In genomic region chr1:105700984-105701530, GRCm38 (mm10) we compare ENCODE assay signal across 22 mouse cellular contexts. TPM values are rescaled to one million over a fixed set of nuclear protein-coding genes. Genes with fewer than 3 reads are reported as not detected.
A peak's percentile ranks its signal among the peaks of the same experiment; 100 is the strongest.
DNase-seq lines count a peak whose midpoint lies in the region; ATAC-seq and TF ChIP-seq lines count a peak whose summit lies in the region.
"Had no signal": no experiment of that assay in that cellular context is flagged by ENCODE, and none has a peak within 500 bp of the region (broad histone marks: within the 10 kb centered on the region; RNA-seq: fewer than 3 reads in every experiment).

No protein-coding gene starts in this region.

- TF ChIP-seq RAD21 in CH12.LX (IDR thresholded peaks at IDR 0.05; ENCODE audit: low read depth, low read length) (no peak), MEL (IDR thresholded peaks at IDR 0.05; ENCODE audit: low read depth, low read length) (no peak)

- H3K4me2 ChIP-seq in CH12.LX (ENCODE audit: insufficient read depth, low read depth, poor library complexity, severe bottlenecking), result no peak overlapping the region

- H3K9me3 ChIP-seq in CH12.LX (replicated peaks; ENCODE audit: low read length) (no peaks in the 10 kb centered on the region), MEL (replicated peaks; ENCODE audit: insufficient read depth, low read length) (no peaks in the 10 kb centered on the region)
- H3K9me3 ChIP-seq: G1E had no signal

- H3K27ac ChIP-seq in CH12.LX (ENCODE audit: insufficient read depth, low read depth), result no peak overlapping the region
- H3K27ac ChIP-seq in MEL (ENCODE audit: control insufficient read depth, low read depth, low read length), result no peak overlapping the region

- TF ChIP-seq CTCF in CH12.LX (conservative IDR thresholded peaks at IDR 0.05 in 1 of 2, IDR thresholded peaks at IDR 0.05 in 1 of 2; ENCODE audit: low read depth in 2 of 2, low read length in 2 of 2) (no peak), MEL (IDR thresholded peaks at IDR 0.05 in 2 of 3, conservative IDR thresholded peaks at IDR 0.05 in 1 of 3; ENCODE audit: control insufficient read depth in 1 of 3, insufficient read depth in 1 of 3, low read depth in 2 of 3, low read length in 3 of 3, poor library complexity in 1 of 3, severe bottlenecking in 1 of 3) (no peak)

- in situ Hi-C loops in CH12.LX (cut with MboI; ENCODE audit: low pct_ligation_motif_present, low pct_unique_long_range_greater_than_20kb, low sequenced_read_pairs), result no loop called here

- no peak for TF ChIP-seq EP300 in CH12.LX (IDR thresholded peaks at IDR 0.05; ENCODE audit: low read length)
- TF ChIP-seq EP300 in MEL (IDR thresholded peaks at IDR 0.05; ENCODE audit: low read depth in 1 of 2, low read length in 2 of 2), result no peak

- H3K4me3 ChIP-seq in CH12.LX (replicated peaks in 1 of 3; ENCODE audit: low read depth in 2 of 3, low read length in 2 of 3, poor library complexity in 1 of 3) (no peak overlapping the region), MEL (ENCODE audit: control insufficient read depth in 1 of 2, insufficient read depth in 1 of 2, low read depth in 2 of 2, low read length in 2 of 2) (no peak overlapping the region)

- H3K36me3 ChIP-seq in CH12.LX (replicated peaks in 1 of 2; ENCODE audit: control insufficient read depth in 1 of 2, insufficient read depth in 1 of 2, low read length in 1 of 2), result peaks cover 5 to 18% of the 10 kb centered on the region in 2 experiments
- peaks cover 0 to 35% of the 10 kb centered on the region in 2 experiments; a peak in 2 of 4 replicates for H3K36me3 ChIP-seq in MEL (ENCODE audit: control insufficient read depth in 1 of 2, insufficient read depth in 2 of 2, low read length in 2 of 2)

- H3K79me2 ChIP-seq in CH12.LX (replicated peaks; ENCODE audit: control insufficient read depth, extremely low read depth, insufficient read depth, poor library complexity, severe bottlenecking) (no peaks in the 10 kb centered on the region), MEL (ENCODE audit: control insufficient read depth, insufficient read depth, low read length, poor library complexity) (no peaks in the 10 kb centered on the region)

- dilution Hi-C loops in CH12.LX (cut with MboI; ENCODE audit: extremely low pct_ligation_motif_present, extremely low pct_unique_long_range_greater_than_20kb, low sequenced_read_pairs), result no loop called here

- H3K9ac ChIP-seq in CH12.LX (ENCODE audit: insufficient read depth, low read depth) (no peak overlapping the region), MEL (ENCODE audit: control insufficient read depth, low read depth, low read length, poor library complexity, severe bottlenecking) (no peak overlapping the region)

- no peak for ATAC-seq in erythroid progenitor cell, adult 5-6 weeks (replicated peaks; ENCODE audit: low FRiP score, poor library complexity, severe bottlenecking)
- ATAC-seq: activated CD4-positive, CD25-positive, alpha-beta regulatory T cell, adult 4 months; CD4-positive, CD25-positive, alpha-beta regulatory T cell, adult 4 months; Patski had no signal

- TF ChIP-seq POLR2A in CH12.LX (IDR thresholded peaks at IDR 0.05; ENCODE audit: low read depth, low read length), result no peak
- TF ChIP-seq POLR2A in MEL (IDR thresholded peaks at IDR 0.05; ENCODE audit: control insufficient read depth in 1 of 2, insufficient read depth in 1 of 2, low read depth in 1 of 2, low read length in 2 of 2, poor library complexity in 1 of 2), result no peak

- DNase-seq in CH12.LX (ENCODE audit: extremely low read depth) (peak; percentile 40), MEL (ENCODE audit: low read depth, low spot score) (no peak)
- peak; percentile 14 for DNase-seq in induced T-regulatory cell, adult 2 months (ENCODE audit: low read depth)
- DNase-seq in urinary bladder, postnatal 25 days (ENCODE audit: low spot score), result no peak
- DNase-seq in urinary bladder, postnatal 14 days (ENCODE audit: low spot score), result no peak
- DNase-seq: adrenal gland, adult 2 months; adrenal gland, adult 8-10 months; adrenal gland, postnatal 10 days; adrenal gland, postnatal 14 days; adrenal gland, postnatal 25 days; adrenal gland, postnatal 36 days; B cell, adult 2 months; cerebellum, adult 11 months; cerebellum, adult 11-12 months; cerebellum, adult 18-20 months; cerebellum, adult 2 months; cerebellum, adult 8-10 months had no signal

- H3K27me3 ChIP-seq in CH12.LX (replicated peaks), result no peaks in the 10 kb centered on the region
- no peaks in the 10 kb centered on the region for H3K27me3 ChIP-seq in MEL (ENCODE audit: control insufficient read depth in 1 of 2, insufficient read depth in 2 of 2, low read length in 2 of 2)
- H3K27me3 ChIP-seq: Patski had no signal

- H3K4me1 ChIP-seq in CH12.LX (ENCODE audit: control insufficient read depth in 1 of 2, insufficient read depth in 2 of 2), result peaks cover 4 to 16% of the 10 kb centered on the region in 2 experiments; a peak in 3 of 4 replicates
- peaks cover 0 to 5% of the 10 kb centered on the region in 2 experiments; a peak in 1 of 4 replicates for H3K4me1 ChIP-seq in MEL (ENCODE audit: control insufficient read depth in 1 of 2, insufficient read depth in 2 of 2, low read length in 2 of 2)

TF ChIP-seq in CH12.LX, 34 proteins besides CTCF, POLR2A, EP300 and RAD21:
- TF ChIP-seq JUND (conservative IDR thresholded peaks at IDR 0.05; ENCODE audit: low read depth, low read length) (peak; percentile 85), ZMIZ1 (IDR thresholded peaks at IDR 0.05; ENCODE audit: low read depth, low read length) (no peak), ZNF384 (IDR thresholded peaks at IDR 0.05; ENCODE audit: low read depth, low read length) (peak; percentile 72), IRF4 (IDR thresholded peaks at IDR 0.05; ENCODE audit: low read depth, low read length) (peak; percentile 93), JUN (IDR thresholded peaks at IDR 0.05; ENCODE audit: insufficient read depth, low read depth, low read length) (peak; percentile 52; the same call in 1 of the 2 replicates)
TF ChIP-seq in CH12.LX: peak in this region for 4.

TF ChIP-seq in MEL, 35 proteins besides CTCF, POLR2A, EP300 and RAD21:
- TF ChIP-seq NRF1 (IDR thresholded peaks at IDR 0.05; ENCODE audit: insufficient read depth, low read depth, low read length, poor library complexity, severe bottlenecking) (no peak), ZNF384 (IDR thresholded peaks at IDR 0.05; ENCODE audit: low read depth, low read length) (peak; percentile 60)

RNA-seq across cellular contexts. Expression of gene Relch, which starts 37.4 kb away (rescaled TPM):
- total RNA-seq in CH12.LX (2012; rRNA removed), result 23.1 and 25.3 TPM in 2 replicates
- 25.9 and 28.5 TPM in 2 replicates for total RNA-seq in CH12.LX (2014; rRNA removed)
- polyA plus RNA-seq in CH12.LX (2012; ENCODE audit: insufficient read length, low read depth), result 23.5 and 24.3 TPM in 2 replicates
- total RNA-seq in MEL (2012; rRNA removed), result 29.2 and 31.4 TPM in 2 replicates
- polyA plus RNA-seq in MEL (2012; ENCODE audit: insufficient read depth in 1 of 2, insufficient read length in 2 of 2, low read depth in 1 of 2, low replicate concordance in 2 of 2, missing spikeins in 1 of 2), result 10 to 100 TPM; 39.0 to 41.9 TPM
- total RNA-seq in erythroid progenitor cell, adult 5-6 weeks (2015; ENCODE audit: low replicate concordance), result 69.2 and 70.4 TPM in 2 replicates
- total RNA-seq in erythroid progenitor cell, adult 5-6 weeks (2017; ENCODE audit: low replicate concordance), result 36.8 and 73.9 TPM in 2 replicates

RNA-seq across cellular contexts. Expression of gene Pign, which starts 37.6 kb away (rescaled TPM):
- 39.9 and 59.9 TPM in 2 replicates for total RNA-seq in CH12.LX (2012; rRNA removed)
- 30.4 and 31.9 TPM in 2 replicates for total RNA-seq in CH12.LX (2014; rRNA removed)
- polyA plus RNA-seq in CH12.LX (2012; ENCODE audit: insufficient read length, low read depth), result 17.9 and 23.9 TPM in 2 replicates
- total RNA-seq in MEL (2012; rRNA removed), result 36.1 and 38.8 TPM in 2 replicates
- polyA plus RNA-seq in MEL (2012; ENCODE audit: insufficient read depth in 1 of 2, insufficient read length in 2 of 2, low read depth in 1 of 2, low replicate concordance in 2 of 2, missing spikeins in 1 of 2), result 10 to 100 TPM; 27.1 to 59.0 TPM
- 13.0 and 27.4 TPM in 2 replicates for total RNA-seq in erythroid progenitor cell, adult 5-6 weeks (2015; ENCODE audit: low replicate concordance)
- total RNA-seq in erythroid progenitor cell, adult 5-6 weeks (2017; ENCODE audit: low replicate concordance), result 26.7 and 33.8 TPM in 2 replicates

Comparison
In these comparisons a context has a peak if more than half of its experiments do, and no peak if none do; other contexts are left out.
1. DNase-seq: peak in CH12.LX (single experiment) and induced T-regulatory cell, adult 2 months (single experiment); none in MEL (single experiment), urinary bladder, postnatal 25 days (single experiment) and urinary bladder, postnatal 14 days (single experiment).
2. Of the 35 proteins assayed by ChIP-seq in both MEL and CH12.LX: peak only in MEL: none; only in CH12.LX: JUND; in both: ZNF384; in neither: 33.